Mouse (Mus musculus) left cerebral cortex, adult 18-20 months (tissue): ENCODE data around the gene Lemd1. TPM values are rescaled to one million over a fixed set of nuclear protein-coding genes. Genes with fewer than 3 reads are reported as not detected.

ENCODE experiments used
- microRNA-seq, 2 experiments: library from miRNA; unstranded; fragments of <30 nt; microRNA quantifications; one replicate each; pipeline ENCODE4 v1.2.0; 2021
- total RNA-seq, 2 experiments: library from RNA; stranded (reverse); gene quantifications; 2 replicates each; pipeline ENCODE4 v1.2.3; 2021

The Lemd1 gene
- total RNA-seq, 2 experiments from 2014 or later, result 4.8 to 7.6 TPM

Small RNAs within 50 kb of the gene (microRNA-seq; reads per million reads assigned to microRNA genes)
- 45.2 to 56.2 reads per million in 2 experiments for gene Mir135b

Other genes with a start within 250 kb of the Lemd1 start
- gene Slc45a3, start 228.5 kb upstream of the Lemd1 start, total RNA-seq, result under 1 TPM; 0.59 to 0.81 TPM
- gene Elk4, start 183.8 kb upstream of the Lemd1 start, total RNA-seq, result 10 to 100 TPM; 54.4 to 59.1 TPM
- 10 to 100 TPM; 72.9 to 78.3 TPM for gene Mfsd4a, start 123.4 kb upstream of the Lemd1 start, total RNA-seq
- gene Cdk18, start 51.7 kb upstream of the Lemd1 start, total RNA-seq, result 10 to 100 TPM; 30.5 to 36.1 TPM
- 1 to 10 TPM; 3.4 to 5.2 TPM for gene AC124108.1, start within 50 bp of the Lemd1 start, total RNA-seq
- gene Gm10188, start 38.3 kb downstream of the Lemd1 start, total RNA-seq, result not detected
- 10 to 100 TPM; 11.7 to 14.5 TPM for gene Klhdc8a, start 107.2 kb downstream of the Lemd1 start, total RNA-seq
- 1 to 10 TPM; 1.3 TPM for gene Nuak2, start 124.7 kb downstream of the Lemd1 start, total RNA-seq
- gene Tmcc2, start 199.8 kb downstream of the Lemd1 start, total RNA-seq, result 100 to 1,000 TPM; 204 to 205 TPM
- 10 to 100 TPM; 44.3 to 45.2 TPM for gene Dstyk, start 226.1 kb downstream of the Lemd1 start, total RNA-seq